Mouse (Mus musculus) cerebellum, adult 2 months (tissue): ENCODE measurements around the gene Gstm3.

Experiments
- CTCF ChIP-seq: fragments of 200-500 bp; IDR thresholded peaks from 2 replicates; pipeline ENCODE4 v1.5.1; 2011; ENCODE audit warnings: low read depth, mild to moderate bottlenecking, control low read depth, low read length, moderate library complexity, borderline replicate concordance; ENCODE audit not compliant: insufficient read depth
- POLR2A ChIP-seq: fragments of 200-500 bp; IDR thresholded peaks from 2 replicates; pipeline ENCODE4 v1.6.1; 2011; ENCODE audit warnings: low read length, control low read depth, borderline replicate concordance; ENCODE audit not compliant: insufficient read depth

DNA sequence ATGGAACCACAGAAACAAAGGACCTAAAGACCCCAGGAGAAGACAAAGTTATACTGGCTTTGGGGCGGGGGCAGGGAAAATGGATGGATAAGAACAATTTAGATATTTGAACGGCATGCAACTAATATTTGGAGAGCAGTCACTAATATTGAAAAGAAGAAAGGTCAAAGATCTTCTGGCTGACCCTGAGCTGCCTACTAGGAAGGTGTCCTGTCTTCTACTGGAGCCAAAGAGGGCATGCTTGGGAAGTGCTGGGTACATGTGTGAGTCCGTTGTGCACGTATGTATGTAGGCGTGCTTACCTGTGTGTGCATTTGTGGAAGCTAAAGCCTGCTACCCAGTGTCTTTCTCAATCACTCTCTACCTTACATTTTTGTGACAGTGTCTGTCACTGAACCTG, 2.5 kb downstream of the Gstm3 start:
- TF ChIP-seq POLR2A, result no peak
- TF ChIP-seq CTCF, result no peak
